Mouse (Mus musculus): ENCODE data around the gene Cnga3.

Cnga3 gene

DNA sequence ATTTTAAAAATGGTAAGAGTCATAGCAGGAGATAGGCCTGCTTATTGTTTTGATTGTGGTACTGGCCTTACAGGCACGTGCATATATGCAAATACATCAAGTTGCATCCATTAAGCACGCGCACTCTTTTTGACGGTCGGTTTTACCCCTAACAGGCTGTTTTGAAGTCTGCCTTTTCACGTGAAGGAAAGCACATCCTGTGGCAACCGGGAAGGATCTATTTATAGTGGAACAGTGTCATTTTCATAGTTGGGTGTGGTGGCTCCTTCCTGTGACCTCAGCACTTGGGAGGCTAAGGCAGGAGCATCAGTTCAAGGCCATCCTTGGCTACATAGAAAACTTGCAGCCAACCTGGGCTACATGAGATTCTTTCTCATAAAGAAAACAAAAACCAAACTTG lies 72.3 kb downstream of the Cnga3 start:
- no peak for DNase-seq (ENCODE audit: low spot score)

DNA sequence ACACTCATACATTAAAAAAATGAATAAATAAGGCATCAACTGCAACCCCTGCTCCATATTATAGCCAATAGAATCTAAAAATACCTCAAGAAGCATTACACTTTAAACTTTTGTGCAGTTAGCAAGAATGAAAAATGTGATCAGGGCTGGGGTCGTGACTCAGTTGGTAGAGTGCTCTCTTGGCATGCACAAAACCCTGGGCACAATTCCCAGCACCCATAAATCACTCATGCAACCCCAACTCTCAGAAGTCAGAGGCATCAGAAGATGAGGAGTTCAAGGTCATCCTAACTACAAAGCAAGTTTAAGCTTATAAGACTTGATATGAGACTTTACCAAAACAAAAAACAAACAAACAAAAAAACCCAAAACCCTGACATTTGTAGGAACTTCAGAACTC lies 73.5 kb downstream of the Cnga3 start:
- DNase-seq (ENCODE audit: low spot score) = no peak

- no peak for DNase-seq (ENCODE audit: low spot score)
These were observed 74.1 kb downstream of the Cnga3 start for GRCm38 (mm10) chr1:37288181-37288935.

DNA sequence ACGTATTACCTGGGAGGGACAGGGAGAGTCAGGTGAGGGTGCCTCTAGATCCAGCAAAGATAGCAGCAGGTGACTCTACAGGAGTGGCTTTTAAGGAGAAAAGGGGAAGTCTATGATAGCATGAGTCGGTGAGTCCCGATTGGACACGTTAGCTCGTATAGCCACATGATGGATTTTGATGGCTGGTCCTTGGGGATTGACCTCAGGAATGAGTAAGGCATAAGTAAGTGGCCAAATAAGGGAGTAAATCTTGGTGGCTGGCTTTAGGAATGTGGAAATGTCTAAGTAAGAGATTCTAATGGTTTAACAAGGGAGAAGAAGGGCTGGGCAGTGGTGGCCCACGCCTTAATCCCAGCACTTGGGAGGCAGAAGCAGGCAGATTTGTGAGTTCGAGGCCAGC lies 74.7 kb downstream of the Cnga3 start:
- no peak for DNase-seq (ENCODE audit: low spot score)

GRCm38 (mm10) chr1:37296414-37296813 lies 82.2 kb downstream of the Cnga3 start:
- DNase-seq (ENCODE audit: low spot score) = no peak

- DNase-seq (ENCODE audit: low spot score) = no peak
These were observed 84.7 kb downstream of the Cnga3 start for GRCm38 (mm10) chr1:37298904-37299303.

- peak; percentile 94 for DNase-seq (ENCODE audit: low spot score)
These were observed 85.6 kb downstream of the Cnga3 start, which contains the start of gene Inpp4a for GRCm38 (mm10) chr1:37299540-37300491. Gene Inpp4a (plus strand): TSS chr1:37299865.

DNA sequence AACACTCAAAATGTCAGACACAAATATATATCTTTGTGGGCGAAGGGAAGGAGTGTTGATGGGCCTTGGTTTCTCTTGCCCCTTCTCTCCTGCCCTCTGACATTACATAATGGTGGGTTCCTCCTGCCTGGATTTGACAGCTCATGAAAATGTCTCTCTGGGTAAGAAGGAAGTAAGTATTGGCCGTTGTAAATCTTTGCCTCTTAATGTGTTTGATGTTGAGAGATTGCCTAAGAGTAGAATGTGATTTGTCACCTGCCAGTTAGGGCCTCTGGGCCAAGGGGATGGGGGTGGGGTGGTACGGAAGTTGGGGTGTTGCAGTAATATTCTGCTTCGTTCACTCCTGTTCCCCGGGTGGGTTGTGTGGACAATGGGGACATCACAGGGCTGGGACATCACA lies 86.4 kb downstream of the Cnga3 start:
- peak; percentile 10 for DNase-seq (ENCODE audit: low spot score)

DNA sequence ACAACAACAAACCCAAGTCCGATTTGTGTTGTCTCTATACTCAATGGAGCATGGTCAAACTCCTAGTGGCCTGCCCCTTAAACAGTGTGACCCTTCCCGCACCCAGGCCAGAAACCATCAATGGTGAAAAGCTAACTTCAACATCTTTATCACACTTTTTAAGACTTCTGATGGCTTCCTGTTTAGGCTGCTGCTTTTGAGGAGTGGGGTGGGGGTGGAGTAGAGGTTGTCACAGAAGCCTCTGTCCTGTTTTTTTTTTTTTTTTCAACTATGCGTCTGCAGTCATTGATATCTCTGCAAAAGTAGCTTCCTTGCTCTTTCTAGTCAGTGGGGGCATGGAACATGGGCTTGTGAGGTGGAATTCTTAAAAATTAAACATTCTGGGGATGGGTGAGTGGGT lies 88.6 kb downstream of the Cnga3 start:
- DNase-seq (ENCODE audit: low spot score) = no peak

- no peak for DNase-seq (ENCODE audit: low spot score)
These were observed 91.6 kb downstream of the Cnga3 start for GRCm38 (mm10) chr1:37305691-37306287.

DNA sequence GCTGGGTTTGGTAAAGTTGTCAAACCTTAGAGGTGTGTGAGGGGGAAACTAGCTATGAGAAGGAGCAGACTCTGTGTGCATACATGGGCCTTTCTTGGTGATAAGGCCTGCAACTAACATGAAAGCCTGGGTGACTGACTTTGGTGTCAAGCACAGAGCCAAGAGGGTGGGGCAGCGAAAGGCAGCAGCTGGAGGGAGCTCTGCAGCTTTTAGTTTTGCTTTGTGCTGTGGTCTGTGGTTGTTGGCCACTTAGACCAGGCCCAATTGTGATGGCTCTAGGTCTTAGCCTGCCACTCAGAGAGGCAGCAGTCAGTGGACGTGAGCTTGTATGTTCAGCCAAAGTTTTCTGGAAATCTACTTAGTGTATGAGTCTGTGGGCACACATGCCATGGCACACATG lies 93.4 kb downstream of the Cnga3 start:
- no peak for DNase-seq (ENCODE audit: low spot score)

DNA sequence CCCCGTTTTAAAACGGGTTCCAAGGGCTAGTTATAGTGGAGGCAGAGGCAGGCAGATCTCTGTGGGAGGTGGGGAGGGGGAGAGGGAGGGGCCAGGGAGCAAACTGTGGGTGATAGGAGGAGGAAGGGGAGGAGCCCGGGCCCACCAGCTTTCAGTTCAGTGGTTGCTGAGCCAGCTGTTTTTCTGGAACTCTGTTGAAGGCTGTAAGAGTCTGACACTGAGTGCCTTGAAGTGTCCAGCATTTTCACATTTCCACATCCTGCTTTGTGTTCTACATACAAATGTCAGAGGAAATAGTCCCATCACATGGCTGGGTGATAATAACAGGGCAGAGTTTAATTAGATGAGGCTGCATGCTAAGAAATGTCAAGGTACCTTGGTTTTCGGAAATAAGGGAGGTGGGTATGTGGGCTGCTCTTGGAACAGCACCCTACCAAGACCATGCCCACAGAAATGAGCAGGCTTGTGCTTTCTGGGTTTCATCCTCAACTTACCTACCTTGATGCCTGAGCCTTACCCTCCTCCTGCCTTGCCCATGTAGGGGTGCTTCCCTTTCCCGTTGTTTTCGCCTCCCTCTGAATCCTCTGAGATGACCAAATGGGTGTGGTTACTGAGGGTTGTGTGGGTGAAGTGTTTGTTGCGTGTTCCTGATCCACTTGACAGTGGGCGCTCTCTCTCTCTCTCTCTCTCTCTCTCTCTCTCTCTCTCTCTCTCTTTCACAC lies 93.9 kb downstream of the Cnga3 start:
- no peak for DNase-seq (ENCODE audit: low spot score)

DNA sequence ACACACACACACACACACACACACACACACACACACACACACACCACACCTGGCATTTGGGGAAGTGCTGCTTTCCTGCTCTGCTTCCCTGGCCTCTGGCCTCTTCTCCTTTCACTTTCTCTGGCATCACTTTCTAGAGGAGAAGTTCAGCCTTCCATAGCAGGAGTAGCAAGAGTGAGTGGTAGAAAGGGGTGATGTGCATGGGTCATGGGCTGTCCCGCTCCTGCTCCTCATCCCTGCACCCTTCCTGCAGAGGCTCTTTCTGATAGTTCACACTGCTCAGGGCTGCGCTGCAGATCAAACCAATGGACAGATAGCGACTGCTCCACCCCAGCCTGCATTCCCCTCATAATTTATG lies 94.5 kb downstream of the Cnga3 start:
- no peak for DNase-seq (ENCODE audit: low spot score)

- no peak for DNase-seq (ENCODE audit: low spot score)
These were observed 95.8 kb downstream of the Cnga3 start for GRCm38 (mm10) chr1:37309939-37310515.

All from retina, embryonic 14.5 days (tissue).